Mouse (Mus musculus) liver, adult (tissue): ENCODE results near the gene Nxt1.

Experiments used
- GATA4 ChIP-seq: IDR thresholded peaks from 2 replicates; pipeline ENCODE4 v1.6.1; 2014; ENCODE audit warnings: mild to moderate bottlenecking, low read length; ENCODE audit not compliant: insufficient replicate concordance

The Nxt1 gene

GRCm38 (mm10) chr2:148681461-148681891 lies 9.1 kb downstream of the Nxt1 start:
- no peak for TF ChIP-seq GATA4

- TF ChIP-seq GATA4, result no peak
These were observed 10.6 kb downstream of the Nxt1 start for GRCm38 (mm10) chr2:148683031-148683430.

- TF ChIP-seq GATA4, result no peak
These were observed 12.6 kb downstream of the Nxt1 start for GRCm38 (mm10) chr2:148684972-148685371.

GRCm38 (mm10) chr2:148685709-148686108 lies 13.3 kb downstream of the Nxt1 start:
- no peak for TF ChIP-seq GATA4

GRCm38 (mm10) chr2:148686862-148687261 lies 14.5 kb downstream of the Nxt1 start:
- TF ChIP-seq GATA4, result no peak

- no peak for TF ChIP-seq GATA4
These were observed 15.6 kb downstream of the Nxt1 start for GRCm38 (mm10) chr2:148687971-148688370.

- no peak for TF ChIP-seq GATA4
These were observed 17.2 kb downstream of the Nxt1 start for GRCm38 (mm10) chr2:148689444-148690140.

- no peak for TF ChIP-seq GATA4
These were observed 17.9 kb downstream of the Nxt1 start for GRCm38 (mm10) chr2:148690291-148690690.

GRCm38 (mm10) chr2:148690781-148691180 lies 18.4 kb downstream of the Nxt1 start:
- no peak for TF ChIP-seq GATA4

GRCm38 (mm10) chr2:148698571-148698970 lies 26.2 kb downstream of the Nxt1 start:
- TF ChIP-seq GATA4, result no peak

- TF ChIP-seq GATA4, result no peak
These were observed 34.2 kb downstream of the Nxt1 start for GRCm38 (mm10) chr2:148706409-148707201.

GRCm38 (mm10) chr2:148707202-148707530 lies 34.8 kb downstream of the Nxt1 start:
- TF ChIP-seq GATA4, result no peak

- TF ChIP-seq GATA4, result no peak
These were observed 39.9 kb downstream of the Nxt1 start for GRCm38 (mm10) chr2:148712326-148712725.

- no peak for TF ChIP-seq GATA4
These were observed 44.7 kb downstream of the Nxt1 start for GRCm38 (mm10) chr2:148717072-148717471.

- TF ChIP-seq GATA4, result no peak
These were observed 47.0 kb downstream of the Nxt1 start for GRCm38 (mm10) chr2:148719271-148719995.
